Mouse (Mus musculus) intestine, embryonic 14.5 days (tissue): Measurements from ENCODE around the gene Gm17349. TPM values are rescaled to one million over a fixed set of nuclear protein-coding genes. Genes with fewer than 3 reads are reported as not detected.

ENCODE experiments used
- ATAC-seq: fragments of 200-750 bp; cut with Nextera tagmentation; replicated peaks from 2 replicates; pipeline ENCODE4 v1.8.0; 2017; ENCODE audit warnings: low read depth, moderate number of reproducible peaks, moderate TSS enrichment, moderate library complexity; ENCODE audit not compliant: low FRiP score, low TSS enrichment
- DNase-seq: peaks from one replicate; pipeline ENCODE4 v3.0.0-alpha.2; 2018; ENCODE audit warnings: low spot score
- H3K27ac ChIP-seq: fragments of 300-500 bp; sonication (generic); 2 replicates; pipeline ENCODE4 v1.5.1; 2014; ENCODE audit warnings: low read depth, mild to moderate bottlenecking, control low read depth
- H3K27me3 ChIP-seq: fragments of 300-500 bp; sonication (generic); replicated peaks from 2 replicates; pipeline ENCODE4 v1.6.1; 2014; ENCODE audit warnings: low read length, control low read depth; ENCODE audit not compliant: control insufficient read depth, insufficient read depth
- H3K36me3 ChIP-seq: fragments of 300-500 bp; sonication (generic); 2 replicates; pipeline ENCODE4 v1.6.1; 2014; ENCODE audit warnings: low read length, control low read depth; ENCODE audit not compliant: control insufficient read depth, insufficient read depth
- H3K4me1 ChIP-seq: fragments of 300-500 bp; sonication (generic); replicated peaks from 2 replicates; pipeline ENCODE4 v1.6.1; 2014; ENCODE audit warnings: low read length, control low read depth, mixed read lengths; ENCODE audit not compliant: control insufficient read depth, insufficient read depth
- H3K4me2 ChIP-seq: fragments of 300-500 bp; sonication (generic); 2 replicates; pipeline ENCODE4 v1.6.1; 2014; ENCODE audit warnings: low read length
- H3K4me3 ChIP-seq: fragments of 300-500 bp; sonication (generic); 2 replicates; pipeline ENCODE4 v1.5.1; 2014; ENCODE audit warnings: low read depth, low read length, control low read depth, mixed read lengths
- H3K9ac ChIP-seq: fragments of 300-500 bp; sonication (generic); 2 replicates; pipeline ENCODE4 v1.6.1; 2014; ENCODE audit warnings: mild to moderate bottlenecking, low read length
- H3K9me3 ChIP-seq: fragments of 300-500 bp; sonication (generic); 2 replicates; pipeline ENCODE4 v1.6.1; 2016; ENCODE audit warnings: low read length, control low read depth; ENCODE audit not compliant: control insufficient read depth
- WGBS: fragments of 180-500 bp; shearing (Covaris S2); extraction: QIAGEN DNeasy Blood & Tissue Kit; methylation state at CpG from one replicate; pipeline ENCODE4 v1.1.7; 2014; 5-methylcytosine and 5-hydroxymethylcytosine counted together
- polyA plus RNA-seq: library from polyadenylated mRNA; unstranded; fragments of >200 nt; fragmentation: Nextera tagmentation; extraction: Ambion mirVana; gene quantifications from 2 replicates; pipeline ENCODE4 v1.2.1, GENCODE M21; 2014

The Gm17349 gene
- polyA plus RNA-seq, 1 experiment from 2014 or later: not detected

DNA sequence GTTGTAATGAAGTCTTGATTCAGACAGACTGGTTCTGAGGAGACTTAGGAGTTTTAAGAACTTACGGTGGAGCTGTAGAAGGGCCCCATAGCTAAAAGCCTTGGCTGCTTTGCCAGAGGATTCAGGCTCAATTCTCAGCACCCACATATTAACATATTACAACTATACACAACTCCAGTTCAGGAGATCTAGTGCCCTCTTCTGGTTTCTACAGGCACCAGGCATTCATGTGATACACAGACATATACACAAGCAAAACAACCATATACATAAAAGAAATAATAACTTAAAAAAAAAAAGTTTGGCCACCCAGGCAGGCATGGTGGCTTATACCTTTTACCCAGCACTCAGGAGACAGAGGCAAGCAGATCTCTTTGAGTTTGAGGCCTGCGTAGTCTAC, 37.7 kb downstream of the Gm17349 start:
- no peaks in the 10 kb centered on the region for H3K36me3 ChIP-seq
- DNase-seq (no peak), ATAC-seq (no peak)
- H3K4me3 ChIP-seq: no peak overlapping the region
- no peak overlapping the region for H3K27ac ChIP-seq
- no peak overlapping the region for H3K4me2 ChIP-seq
- H3K9me3 ChIP-seq: no peaks in the 10 kb centered on the region
- no peak overlapping the region for H3K9ac ChIP-seq
- peaks cover 13% of the 10 kb centered on the region for H3K4me1 ChIP-seq
- peaks cover 48% of the 10 kb centered on the region for H3K27me3 ChIP-seq
- WGBS: 92% methylated on average over 2 of the region's 2 CpGs

DNA sequence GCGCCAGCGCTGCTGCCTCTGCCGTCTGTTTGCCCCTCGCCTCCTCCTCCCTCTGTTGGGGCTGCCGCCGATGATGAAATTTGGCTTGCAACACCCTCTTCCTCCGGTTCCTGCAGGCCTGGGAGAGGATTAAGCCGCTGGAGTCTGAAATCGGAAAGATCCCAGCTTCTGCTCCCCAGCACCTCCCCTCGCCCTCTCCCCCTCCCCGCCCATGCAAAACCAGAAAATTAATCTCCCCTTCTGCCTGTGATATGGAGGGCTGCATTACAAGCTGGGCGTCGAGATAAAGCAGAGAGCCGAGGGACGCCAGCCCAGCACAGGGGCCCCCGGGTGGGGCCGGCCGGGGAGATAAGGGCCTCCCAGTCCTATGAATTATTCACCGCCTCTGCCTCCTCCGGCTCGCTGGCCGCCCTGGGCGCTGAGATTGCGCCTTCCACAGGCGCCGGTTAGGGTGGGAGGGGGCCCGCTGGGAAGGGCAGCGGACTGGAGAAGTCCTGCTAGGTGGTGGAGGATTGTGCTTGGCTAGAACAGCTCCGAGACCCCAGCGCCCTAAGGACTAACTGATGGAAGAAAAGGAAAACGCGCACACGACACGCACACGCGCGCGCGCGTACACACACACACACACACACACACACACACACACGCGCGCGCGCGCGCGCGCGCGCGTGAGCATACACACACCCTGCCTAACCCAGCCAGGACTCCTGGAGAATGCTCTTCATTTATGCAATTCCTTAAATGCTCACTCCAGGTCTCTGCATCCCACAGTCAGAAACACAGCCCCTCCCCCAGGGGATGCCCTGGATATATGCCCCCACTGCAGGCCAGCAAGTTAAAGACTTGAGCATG, 40.5 kb downstream of the Gm17349 start:
- peak overlapping the region; percentile 72 for H3K4me2 ChIP-seq
- DNase-seq (peak; percentile 84), ATAC-seq (peak; percentile 86)
- peak overlapping the region; percentile 27; the same call in 1 of the 2 replicates for H3K9ac ChIP-seq
- H3K4me1 ChIP-seq: peaks cover 9% of the 10 kb centered on the region
- no peaks in the 10 kb centered on the region for H3K9me3 ChIP-seq
- under 1% methylated on average over 47 of the region's 52 CpGs for WGBS
- H3K27me3 ChIP-seq: peaks cover 29% of the 10 kb centered on the region
- H3K36me3 ChIP-seq: no peaks in the 10 kb centered on the region
- peak overlapping the region; percentile 65 for H3K27ac ChIP-seq
- peak overlapping the region; percentile 36 for H3K4me3 ChIP-seq

DNA sequence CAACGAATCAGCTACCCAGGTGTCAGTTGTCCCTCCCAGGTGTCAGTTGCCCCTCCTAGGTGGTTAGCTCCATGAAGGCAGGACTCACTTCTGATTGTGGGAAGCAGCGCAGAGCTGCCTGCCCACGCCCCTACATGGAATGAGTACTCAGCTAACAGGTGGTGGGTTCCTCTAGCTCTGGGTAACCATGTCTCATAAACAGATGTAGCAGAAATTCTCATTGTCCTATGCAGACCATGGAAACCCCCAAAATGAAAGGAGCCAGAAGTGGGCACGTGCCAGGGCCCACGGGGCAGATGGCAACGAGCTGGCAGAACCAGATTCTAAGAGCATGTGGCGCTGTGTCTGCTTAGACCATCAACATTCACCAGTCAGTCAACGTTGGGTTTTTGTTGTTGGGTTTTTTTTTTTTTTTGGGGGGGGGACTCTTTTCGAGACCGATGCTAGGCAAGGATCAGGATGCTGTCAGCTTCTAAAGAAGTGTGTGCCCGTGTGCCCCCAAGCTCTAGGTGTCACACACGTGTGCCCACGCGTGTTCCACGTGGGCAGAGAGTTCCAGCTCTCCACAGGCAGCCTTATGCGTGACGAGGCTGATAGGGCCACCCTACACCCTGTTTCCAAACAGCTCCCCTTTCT, 41.2 kb downstream of the Gm17349 start:
- DNase-seq: no peak
- Histone ChIP-seq H3K9ac (no peak overlapping the region; the same call in 1 of the 2 replicates), H3K4me3 (peak overlapping the region; percentile 36)

DNA sequence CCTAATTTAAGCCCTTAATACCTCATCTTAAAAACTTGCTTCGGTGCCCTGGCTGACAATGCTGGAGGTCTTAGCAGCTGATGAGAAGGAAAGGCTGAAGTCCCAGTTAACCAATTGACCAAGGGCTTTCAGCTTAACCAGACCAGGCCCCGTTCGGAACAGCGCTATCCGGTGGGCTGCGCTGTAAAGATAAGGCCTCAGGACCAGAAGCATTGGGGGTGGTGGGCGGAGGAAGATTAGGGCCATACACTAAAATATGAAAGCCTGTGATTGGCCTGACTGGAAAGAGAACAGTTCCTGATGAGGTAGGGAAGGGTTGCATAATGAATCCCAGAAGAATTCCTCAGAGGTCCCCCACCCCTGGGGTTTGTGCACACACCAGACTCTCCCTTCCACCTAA, 42.9 kb downstream of the Gm17349 start:
- Histone ChIP-seq H3K4me2 (no peak overlapping the region), H3K4me3 (no peak overlapping the region), H3K9me3 (no peaks in the 10 kb centered on the region), H3K9ac (no peak overlapping the region), H3K27me3 (peaks cover 23% of the 10 kb centered on the region), H3K27ac (no peak overlapping the region), H3K36me3 (no peaks in the 10 kb centered on the region), H3K4me1 (peaks cover 9% of the 10 kb centered on the region)
- DNase-seq (no peak), ATAC-seq (no peak)
- WGBS: 44% methylated on average over 7 of the region's 7 CpGs

More for the DNA sequence above, 41.2 kb downstream of the Gm17349 start:
- no peak for ATAC-seq
- Histone ChIP-seq H3K9me3 (no peaks in the 10 kb centered on the region), H3K36me3 (no peaks in the 10 kb centered on the region), H3K4me1 (peaks cover 9% of the 10 kb centered on the region), H3K27me3 (peaks cover 23% of the 10 kb centered on the region), H3K4me2 (peak overlapping the region; percentile 72), H3K27ac (peak overlapping the region; percentile 65)
- WGBS: 4% methylated on average over 17 of the region's 17 CpGs

GRCm38 (mm10) chr15:99661121-99661830, 44.0 kb downstream of the Gm17349 start:
- Histone ChIP-seq H3K9ac (no peak overlapping the region), H3K4me3 (no peak overlapping the region), H3K9me3 (no peaks in the 10 kb centered on the region), H3K27ac (no peak overlapping the region), H3K27me3 (peaks cover 18% of the 10 kb centered on the region), H3K36me3 (no peaks in the 10 kb centered on the region), H3K4me1 (peaks cover 9% of the 10 kb centered on the region), H3K4me2 (no peak overlapping the region)
- WGBS: 94% methylated on average over 15 of the region's 15 CpGs
- DNase-seq (no peak), ATAC-seq (no peak)

- Histone ChIP-seq H3K4me2 (no peak overlapping the region), H3K4me3 (no peak overlapping the region), H3K36me3 (no peaks in the 10 kb centered on the region), H3K4me1 (0 out of 2 replicates have a peak, but pooled peaks cover 2% of the 10 kb centered on the region), H3K9ac (no peak overlapping the region), H3K9me3 (no peaks in the 10 kb centered on the region), H3K27ac (no peak overlapping the region), H3K27me3 (peaks cover 26% of the 10 kb centered on the region)
- WGBS: 45% methylated on average over 2 of the region's 2 CpGs
- DNase-seq (no peak), ATAC-seq (no peak)
These were observed 46.9 kb downstream of the Gm17349 start for GRCm38 (mm10) chr15:99658437-99658836.

- whole genome bisulfite sequencing: 45% methylated on average over 9 of the region's 9 CpGs
- H3K27me3 ChIP-seq: peaks cover 34% of the 10 kb centered on the region
These were observed 49.3 kb downstream of the Gm17349 start for GRCm38 (mm10) chr15:99655956-99656355.

GRCm38 (mm10) chr15:99653876-99654275, 51.4 kb downstream of the Gm17349 start:
- no peak for ATAC-seq
- Histone ChIP-seq H3K4me2 (peak overlapping the region; percentile 36), H3K4me1 (peaks cover 19% of the 10 kb centered on the region), H3K4me3 (no peak overlapping the region), H3K9me3 (no peaks in the 10 kb centered on the region), H3K36me3 (no peaks in the 10 kb centered on the region), H3K27me3 (peaks cover 34% of the 10 kb centered on the region), H3K9ac (no peak overlapping the region), H3K27ac (no peak overlapping the region)
- 6% methylated on average over 20 of the region's 21 CpGs for WGBS
- no peak for DNase-seq

More at GRCm38 (mm10) chr15:99655956-99656355, 49.3 kb downstream of the Gm17349 start:
- H3K27ac ChIP-seq: no peak overlapping the region
- H3K9ac ChIP-seq: no peak overlapping the region
- H3K4me3 ChIP-seq: no peak overlapping the region
- DNase-seq: no peak
- no peaks in the 10 kb centered on the region for H3K9me3 ChIP-seq
- no peaks in the 10 kb centered on the region for H3K36me3 ChIP-seq
- 0 out of 2 replicates have a peak, but pooled peaks cover 3% of the 10 kb centered on the region for H3K4me1 ChIP-seq
- ATAC-seq: no peak
- H3K4me2 ChIP-seq: no peak overlapping the region
